Mouse (Mus musculus): Measurements from ENCODE around the gene Elmo3.

Elmo3 gene

DNA sequence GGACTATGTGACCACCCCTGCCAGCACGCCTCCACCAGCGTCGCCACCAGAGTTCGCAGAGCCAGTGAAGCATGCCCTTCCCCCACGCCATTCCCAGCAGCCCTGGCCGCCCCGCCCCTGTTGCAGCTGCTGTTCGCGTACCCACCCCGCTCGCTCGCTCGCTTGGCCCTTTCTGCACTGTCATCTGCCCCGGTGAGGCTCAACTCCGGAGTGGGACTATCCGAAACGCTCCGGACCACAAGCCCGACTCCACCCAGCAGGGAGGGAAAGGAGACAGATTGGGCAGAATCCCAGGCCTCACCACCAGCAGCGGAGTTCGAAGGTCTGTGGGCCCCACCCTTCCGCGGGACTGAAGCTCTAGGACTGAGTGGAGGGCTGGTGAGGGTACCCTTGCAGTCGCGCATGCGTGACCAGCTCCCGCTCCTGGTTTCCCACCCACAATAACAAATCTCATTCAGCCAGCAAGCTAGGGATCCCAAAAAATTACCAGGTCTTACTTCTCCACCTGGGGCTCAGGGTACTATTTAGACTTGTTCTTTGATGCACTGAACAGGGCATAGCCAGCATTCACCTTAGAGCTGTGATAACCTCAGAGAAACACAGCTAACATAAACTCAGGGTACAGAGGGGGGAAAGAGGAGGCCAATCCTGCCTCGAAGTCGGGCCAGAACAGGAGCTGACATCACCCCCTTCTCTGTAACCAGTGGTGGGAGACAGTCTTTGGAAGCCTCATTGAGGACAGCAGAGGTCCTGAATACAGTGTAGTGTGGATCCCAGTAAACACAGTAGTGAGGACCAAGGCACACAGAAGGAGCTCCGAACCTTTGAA, 28.9 kb upstream of the Elmo3 start:
- peak; percentile 67 for DNase-seq

DNA sequence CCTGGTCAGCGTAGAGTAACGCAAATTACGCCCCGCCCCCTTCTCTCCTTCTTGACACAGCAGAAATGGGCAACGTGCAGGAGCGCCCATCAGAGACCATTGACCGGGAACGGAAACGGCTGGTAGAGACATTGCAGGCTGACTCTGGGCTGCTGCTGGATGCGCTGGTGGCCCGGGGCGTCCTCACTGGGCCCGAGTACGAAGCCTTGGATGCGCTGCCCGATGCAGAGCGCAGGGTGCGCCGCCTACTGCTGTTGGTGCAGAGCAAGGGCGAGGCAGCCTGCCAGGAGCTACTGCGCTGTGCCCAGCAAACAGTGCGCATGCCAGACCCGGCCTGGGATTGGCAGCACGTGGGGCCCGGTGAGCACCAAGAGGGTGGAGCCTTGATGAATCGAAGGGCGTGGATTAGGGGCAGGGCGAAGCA, 26.5 kb upstream of the Elmo3 start:
- peak; percentile 81 for DNase-seq

DNA sequence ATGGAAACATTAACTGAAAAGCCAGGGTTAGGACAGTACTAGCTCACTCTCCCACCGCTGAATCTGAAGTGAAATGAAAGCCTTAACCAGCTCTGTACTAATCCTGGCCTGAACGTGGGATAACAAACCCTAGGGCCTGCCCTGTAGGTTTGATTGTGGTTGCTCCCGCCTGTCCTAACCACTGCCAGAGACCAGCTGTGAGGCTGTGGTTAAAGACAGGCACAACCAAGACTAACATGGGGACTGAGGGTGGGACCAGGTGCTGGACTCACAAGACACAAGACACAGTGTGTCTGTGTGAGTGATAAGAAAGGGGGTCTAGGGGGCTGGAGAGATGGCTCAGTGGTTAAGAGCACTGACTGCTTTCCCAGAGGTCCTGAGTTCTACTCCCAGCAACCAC, 24.8 kb upstream of the Elmo3 start:
- peak; percentile 2 for DNase-seq

DNA sequence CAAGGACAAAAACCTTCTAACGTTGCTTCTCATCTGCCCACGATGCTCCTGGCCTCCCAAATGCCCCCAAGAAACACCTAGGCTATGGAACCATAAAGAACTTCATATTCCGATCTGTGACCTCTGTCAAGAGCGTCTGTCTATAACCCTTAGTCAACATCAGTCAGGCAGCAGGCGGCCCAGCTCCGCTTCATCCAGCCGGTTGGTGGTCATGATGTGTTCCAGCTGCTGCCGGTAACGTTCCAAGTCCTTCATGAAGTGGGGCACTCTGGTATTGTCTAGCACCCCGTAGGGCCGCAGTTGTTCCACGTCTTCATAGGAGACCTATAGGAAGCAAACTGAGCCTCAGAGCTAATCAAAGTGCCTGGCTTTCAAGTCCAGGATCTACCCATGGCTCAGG, 23.6 kb upstream of the Elmo3 start:
- peak; percentile 5 for DNase-seq

DNA sequence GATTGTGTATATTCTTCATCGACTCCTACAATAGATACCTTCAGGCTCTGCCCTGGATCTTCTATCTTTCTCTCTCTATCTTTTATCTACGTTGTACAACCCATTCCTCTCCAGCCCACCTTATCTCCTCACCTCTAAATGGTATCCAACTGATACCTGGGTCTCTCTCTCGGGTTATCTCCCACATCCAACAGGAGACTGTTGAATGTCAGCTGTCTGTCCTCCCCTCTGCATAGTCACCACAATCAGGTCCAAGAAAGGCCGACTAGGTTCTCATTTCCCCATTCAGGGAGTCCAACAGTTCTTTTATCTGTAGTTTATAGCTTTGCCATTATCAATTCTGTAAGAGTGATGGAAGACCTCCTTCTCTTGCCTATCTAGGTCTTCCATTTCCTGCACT, 23.2 kb upstream of the Elmo3 start:
- no peak for DNase-seq

DNA sequence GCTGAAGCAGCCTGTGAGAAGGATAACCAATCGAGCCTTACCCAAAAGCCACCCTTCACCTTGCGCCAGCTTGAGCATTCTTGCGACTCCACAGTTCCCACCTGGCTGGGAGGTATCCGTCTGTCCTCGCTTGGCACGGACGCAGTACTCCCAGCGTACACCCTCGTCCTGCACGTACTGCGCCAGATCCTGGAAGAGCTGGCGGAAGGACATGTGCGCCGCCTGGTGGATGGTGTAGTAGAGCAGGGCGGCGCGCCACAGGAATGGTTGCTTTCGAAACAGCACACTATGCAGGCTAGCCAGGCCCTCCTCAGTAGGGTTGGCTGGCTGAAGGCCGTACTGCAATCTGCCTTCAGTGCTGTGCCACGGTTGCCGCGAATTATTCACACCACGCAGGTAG, 22.3 kb upstream of the Elmo3 start:
- DNase-seq = peak; percentile 49

DNA sequence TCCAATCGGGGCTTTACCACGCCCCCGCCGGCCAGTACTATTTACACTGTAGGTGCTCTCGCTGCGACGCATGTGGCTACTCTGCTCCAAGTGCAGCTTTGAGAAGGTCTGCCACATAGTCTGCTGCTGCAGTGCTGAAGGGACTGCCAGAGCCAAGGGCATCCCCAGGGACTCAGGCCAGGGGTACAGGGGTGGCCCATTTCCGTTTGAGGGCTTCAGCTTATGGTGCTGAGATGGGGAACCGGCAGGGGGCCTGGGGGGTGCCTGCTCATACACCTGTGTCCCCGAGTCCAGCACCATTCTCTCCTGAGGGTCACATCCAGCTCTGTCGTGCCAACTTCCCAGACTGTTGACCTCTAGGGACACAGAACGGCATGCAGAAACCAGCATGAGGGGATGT, 19.9 kb upstream of the Elmo3 start:
- peak; percentile 4 for DNase-seq

DNA sequence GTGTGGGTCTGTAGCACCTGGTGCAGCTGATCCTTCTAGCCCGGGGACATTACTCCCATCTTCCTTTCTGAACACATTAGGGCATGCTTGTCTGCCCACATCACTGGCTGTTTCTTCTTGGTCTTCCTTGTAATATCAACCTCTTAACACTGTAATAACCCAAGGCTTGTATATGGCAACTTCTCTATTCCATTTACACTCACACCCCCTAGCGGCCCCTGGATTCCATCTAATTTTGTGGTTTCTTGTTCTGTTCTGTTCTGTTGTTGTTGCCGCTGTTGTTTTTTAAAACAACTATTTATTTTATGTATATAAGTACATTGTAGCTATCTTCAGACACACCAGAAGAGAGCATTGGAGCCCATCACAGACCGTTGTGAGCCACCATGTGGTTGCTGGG, 18.5 kb upstream of the Elmo3 start:
- DNase-seq = peak; percentile 3

DNA sequence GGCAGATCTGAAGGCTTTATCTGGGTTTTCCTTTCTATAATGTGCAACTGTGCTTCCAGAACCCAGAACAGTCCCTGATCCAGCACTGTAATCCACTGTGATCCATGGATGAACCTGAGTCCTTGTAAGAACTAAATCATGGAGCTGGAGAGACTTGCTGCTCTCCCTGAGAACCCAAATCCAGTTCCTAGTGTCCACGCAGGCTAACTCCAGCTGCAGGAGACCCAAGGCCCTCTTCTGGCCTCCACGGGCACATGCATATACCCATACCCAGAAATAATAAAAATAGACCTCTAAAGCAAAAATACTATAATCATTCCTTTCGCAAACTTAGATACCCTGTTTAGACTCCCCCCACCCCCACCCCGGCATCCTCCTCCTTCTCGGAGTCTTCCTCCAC, 17.2 kb upstream of the Elmo3 start:
- peak; percentile 3 for DNase-seq

DNA sequence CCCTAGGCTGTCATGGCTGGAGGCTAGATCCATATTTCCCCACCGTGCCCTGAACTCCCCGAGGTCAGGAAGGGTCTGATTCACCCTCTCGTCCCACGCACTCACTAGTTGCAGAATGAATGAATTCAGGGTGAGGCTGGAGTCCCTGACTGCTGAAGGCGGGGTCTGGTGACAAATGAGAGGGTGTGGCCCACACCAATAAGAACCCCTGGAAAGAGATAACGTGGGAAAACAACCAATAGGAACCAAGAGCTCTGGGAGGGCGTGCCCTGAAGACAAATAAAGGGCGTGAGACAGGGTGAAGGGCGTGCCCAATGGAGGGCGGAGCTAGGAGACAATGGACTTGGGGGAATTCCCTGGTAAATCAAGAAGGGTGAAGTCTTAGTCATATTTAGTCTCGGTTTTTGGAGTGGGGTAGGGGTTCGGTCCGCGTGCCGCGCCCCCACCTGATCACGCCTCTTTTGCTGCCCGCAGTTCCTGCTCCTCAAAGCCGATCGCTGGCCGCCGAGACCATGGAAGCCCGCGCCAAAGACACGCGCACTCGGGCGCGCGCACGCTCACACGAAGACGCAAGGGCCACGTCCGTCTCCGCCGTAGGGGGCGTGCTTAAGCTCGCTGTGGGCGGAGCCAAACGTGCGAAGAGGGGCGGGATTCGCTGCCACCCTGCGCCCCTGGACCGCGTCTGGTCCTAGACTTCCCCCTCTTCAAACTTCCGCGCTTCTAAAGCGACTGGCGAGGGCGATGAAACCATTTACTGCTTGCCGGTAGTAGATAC, 16.3 kb upstream of the Elmo3 start:
- DNase-seq = peak; percentile 96

DNA sequence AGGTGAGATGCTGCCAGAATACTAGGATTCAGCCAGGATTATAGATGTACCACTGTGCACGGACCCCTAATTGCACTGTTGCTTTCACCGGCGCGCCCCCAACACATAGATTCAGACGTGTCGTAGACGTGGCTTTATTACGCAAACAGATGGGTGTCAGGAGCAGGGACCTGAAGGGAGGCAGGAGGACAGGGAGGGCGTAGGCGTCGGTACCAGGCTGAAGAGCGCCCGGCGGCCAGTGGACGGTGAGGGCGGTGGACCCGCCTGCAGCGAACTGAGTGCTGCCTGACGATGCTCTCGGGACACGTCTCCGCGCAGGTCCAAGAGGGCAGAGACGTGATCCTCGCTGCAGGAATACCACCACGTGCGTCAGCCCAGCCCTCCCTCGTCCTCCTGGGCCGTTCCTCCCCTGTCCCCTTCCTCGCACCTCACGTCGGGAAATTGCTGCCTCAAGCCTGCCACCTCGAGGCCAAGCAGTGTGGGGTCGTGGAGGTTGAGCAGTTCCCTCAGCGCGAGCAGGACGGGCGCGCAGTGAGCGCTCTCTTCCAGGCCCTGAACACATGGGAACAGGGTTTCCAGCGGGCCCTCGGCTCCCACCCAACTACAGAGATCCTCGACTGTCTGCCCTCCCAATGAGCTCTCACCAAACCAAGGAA, 15.5 kb upstream of the Elmo3 start, which contains the start of gene 4931428F04Rik:
Gene 4931428F04Rik, minus strand, starts transcription at position 60 of the 656 bp plus-strand sequence.
- peak; percentile 47 for DNase-seq

DNA sequence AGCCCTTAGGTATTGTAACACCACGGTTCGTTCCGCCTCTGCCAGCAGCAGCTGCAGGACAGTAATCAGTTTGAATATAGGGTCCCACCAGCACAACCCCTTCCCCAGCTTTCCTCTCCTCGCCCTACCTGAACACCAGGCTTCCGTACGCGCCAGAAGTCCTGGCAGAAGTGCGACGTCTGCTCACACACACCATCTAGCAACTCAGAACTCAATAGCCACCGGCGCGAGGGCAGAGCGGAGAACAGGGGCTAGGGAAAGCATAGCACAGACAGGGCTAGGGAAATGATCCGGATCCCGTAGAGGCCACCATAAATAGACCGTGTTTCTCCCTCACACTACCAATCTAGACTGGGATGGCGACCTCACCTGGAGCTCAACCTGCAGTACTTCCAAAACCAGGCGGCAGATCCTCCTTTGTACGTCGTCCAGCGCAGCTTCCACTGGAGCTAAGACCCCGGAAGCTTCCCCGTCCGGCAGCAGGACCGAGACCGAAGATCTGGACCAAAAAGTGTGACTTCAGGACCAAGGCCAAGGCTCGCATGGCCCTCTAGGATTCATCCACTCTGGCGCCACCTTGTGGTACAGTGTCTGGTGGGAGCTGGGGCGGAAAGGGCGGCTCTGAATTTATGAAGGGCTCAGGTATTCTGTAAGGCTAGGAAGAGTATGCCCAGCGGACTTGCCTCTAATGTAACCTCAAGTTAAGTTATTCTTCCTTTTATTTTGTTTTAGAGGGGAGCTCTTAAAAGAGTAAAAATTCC, 14.7 kb upstream of the Elmo3 start:
- DNase-seq = peak; percentile 91

DNA sequence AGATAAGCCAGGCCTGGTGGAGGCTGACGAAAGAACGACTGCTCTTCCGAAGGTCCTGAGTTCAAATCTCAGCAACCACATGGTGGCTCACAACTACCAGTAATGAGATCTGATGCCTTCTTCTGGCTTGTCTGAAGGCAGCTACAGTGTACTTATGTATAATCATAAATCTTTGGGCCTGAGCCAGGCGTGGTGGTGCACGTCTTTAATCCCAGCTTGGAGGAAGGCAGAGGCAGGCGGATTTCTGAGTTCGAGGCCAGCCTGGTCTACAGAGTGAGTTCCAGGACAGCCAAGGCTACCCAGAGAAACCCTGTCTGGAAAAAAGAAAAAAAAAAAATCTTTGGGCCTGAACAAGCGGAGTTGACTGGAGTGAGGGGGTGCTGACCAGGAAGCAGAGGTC, 14.0 kb upstream of the Elmo3 start:
- DNase-seq = peak; percentile 4

DNA sequence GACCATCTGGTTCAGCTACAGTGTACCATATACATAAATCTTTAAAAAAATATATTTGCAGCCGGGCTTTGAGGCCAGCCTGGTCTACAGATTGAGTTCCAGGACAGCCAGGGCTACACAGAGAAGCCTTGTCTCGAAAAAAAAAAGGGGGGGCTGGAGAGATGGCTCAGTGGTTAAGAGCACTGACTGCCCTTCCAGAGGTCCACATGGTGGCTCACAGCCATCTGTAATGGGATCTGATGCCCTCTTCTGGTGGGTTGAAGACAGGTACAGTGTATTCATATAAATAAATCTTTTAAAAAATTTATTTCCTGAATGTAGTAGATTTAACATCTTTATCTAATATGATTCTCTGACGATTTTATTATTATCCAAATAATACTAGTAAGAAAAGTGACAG, 13.6 kb upstream of the Elmo3 start:
- DNase-seq = peak; percentile 3

DNA sequence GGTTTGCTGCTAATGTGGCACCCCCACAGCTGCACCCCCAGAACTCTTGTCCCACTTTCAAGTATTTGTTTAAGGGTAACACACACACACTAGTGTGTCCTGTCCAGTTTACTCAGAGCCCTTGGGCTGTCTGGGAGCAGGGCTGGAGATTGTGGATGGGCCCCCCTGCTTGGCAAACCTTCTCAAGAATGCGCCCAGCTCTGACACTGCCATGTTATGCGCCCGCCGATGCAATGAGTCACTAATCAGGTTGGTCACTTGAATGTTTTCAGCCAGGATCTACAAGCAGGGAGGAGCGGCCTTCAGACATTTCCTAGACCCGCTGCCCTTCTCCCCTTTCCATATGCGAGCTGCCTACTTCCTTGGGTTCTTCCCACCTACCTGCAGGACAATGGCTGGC, 12.9 kb upstream of the Elmo3 start:
- no peak for DNase-seq

DNA sequence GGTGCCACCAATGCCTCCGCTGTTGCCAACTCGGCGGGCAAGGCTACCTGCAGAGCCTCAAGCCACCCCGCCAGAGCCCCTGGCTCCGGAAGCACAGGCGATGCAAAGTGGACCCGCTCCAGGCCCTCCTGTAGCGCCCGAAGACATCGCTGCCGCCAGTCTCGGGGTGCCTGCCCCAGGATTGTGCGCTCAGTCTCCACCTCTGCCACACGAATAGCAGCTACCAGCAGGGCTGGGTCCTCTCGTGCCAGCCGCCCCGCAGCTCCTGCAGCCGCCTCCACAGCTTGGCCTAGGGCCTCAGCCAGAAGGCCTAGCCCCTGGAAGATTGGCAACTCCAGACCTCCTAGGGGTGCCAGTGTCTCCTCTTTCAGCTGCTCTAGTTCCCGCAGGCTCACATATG, 12.0 kb upstream of the Elmo3 start:
- DNase-seq = no peak

DNA sequence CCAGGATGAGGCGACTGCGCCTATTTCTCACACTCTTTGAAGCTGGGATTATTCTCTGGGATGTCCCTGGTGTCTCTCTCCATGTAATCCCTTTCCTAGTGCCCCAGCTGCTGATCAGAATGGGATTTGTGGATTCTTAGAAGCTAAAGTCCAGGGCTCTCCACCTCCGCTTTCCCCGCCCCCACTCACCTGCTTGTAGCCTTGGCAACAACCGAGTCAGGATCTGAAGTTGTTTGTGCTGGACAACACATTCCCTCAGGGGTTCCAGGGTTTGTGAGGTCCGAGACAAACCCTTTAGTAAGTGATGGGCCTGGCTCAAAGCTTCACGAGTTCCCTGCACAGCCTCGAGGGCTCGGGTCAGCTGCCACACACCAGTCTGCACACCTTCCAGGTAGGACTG, 10.6 kb upstream of the Elmo3 start:
- no peak for DNase-seq

DNA sequence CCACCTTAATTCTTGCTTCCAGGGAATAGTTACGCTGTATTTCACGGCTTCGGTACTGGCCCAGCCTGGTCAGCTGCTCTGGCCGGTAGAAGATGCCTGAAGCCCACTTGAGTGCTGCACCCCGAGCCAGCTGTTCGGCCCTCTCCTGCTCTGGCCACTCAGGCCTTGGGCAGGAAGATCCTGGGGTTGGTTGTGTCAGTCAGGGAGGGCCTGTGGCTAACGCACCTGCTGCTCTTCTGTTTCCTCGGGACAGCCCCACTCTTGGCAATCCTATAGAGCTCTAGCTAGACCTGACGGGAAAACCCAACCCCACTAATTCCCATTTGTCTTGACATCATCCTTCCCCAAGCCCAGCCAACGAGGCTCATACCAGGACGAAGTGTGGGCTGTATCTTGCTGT, 10.1 kb upstream of the Elmo3 start:
- DNase-seq = no peak

DNA sequence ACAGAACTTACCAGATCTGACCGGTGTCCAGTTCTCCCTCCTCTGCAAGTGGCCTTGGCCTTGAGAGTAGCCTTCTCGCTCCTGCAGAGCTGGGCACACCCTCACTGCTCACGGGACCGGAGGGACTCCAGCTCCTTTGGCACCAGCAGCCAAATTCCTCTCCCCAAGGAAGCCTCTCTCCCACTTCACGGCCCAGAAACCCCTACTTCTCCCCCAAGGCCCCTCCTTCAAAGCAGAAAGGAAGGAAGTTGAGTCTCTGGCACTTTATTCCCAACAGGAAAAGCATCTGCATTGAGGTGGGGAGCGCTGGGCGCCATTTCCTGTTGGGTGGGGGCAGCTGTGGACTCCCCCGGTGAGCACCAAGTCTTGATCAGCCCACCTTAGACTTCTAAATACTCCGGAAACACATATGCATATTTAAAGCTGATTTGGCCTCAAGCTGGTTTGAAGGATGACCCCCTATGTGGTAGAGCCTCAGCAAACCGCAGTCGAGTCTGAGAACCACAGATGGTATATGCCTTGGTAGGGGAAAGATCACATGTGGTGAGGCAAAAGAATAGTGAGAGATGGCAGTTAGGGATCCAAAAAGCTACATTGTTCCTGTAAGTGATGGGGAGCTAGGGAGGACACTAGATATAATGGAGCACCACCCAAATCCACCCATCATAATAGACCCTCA, 9.4 kb upstream of the Elmo3 start, which contains the start of gene Exoc3l:
Gene Exoc3l, minus strand, starts transcription at position 207 of the 679 bp plus-strand sequence.
- no peak for DNase-seq

DNA sequence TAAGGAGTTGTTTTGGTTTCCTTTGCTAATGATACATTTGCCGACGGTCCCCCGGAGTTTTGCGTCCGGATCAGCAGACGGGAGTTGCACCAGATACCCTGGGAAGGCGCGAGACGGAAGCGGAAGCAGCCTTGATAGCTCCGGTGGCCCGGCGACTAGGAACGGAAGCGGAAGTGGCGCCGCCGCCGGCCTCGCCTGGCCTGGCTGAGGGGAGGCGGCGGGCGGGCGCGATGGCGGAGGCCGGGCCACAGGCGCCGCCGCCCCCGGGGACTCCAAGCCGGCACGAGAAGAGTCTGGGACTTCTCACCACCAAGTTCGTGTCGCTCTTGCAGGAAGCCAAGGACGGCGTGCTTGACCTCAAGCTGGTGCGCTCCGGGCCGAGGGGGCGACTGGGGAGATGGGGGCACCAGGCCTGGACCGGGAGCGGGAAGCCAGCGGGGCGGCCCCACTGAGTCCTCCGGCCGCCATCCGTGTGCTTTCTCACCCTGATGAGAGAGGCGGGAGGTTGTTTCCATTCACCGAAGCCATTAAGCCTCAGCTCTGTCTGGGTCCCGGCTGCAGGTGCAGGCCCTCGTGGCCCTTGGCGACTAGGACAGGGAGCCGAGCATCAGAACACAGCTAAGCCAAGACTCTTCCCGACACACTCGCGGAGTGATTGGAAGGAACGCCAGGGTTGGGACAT, 7.7 kb upstream of the Elmo3 start, which contains the start of gene E2f4:
Gene E2f4, plus strand, starts transcription at position 153 of the 682 bp plus-strand sequence.
- DNase-seq = peak; percentile 95
